Mouse (Mus musculus): Measurements from ENCODE around the gene Gm49392.
"Not testable (repeated sequence)": the region's sequence is repeated elsewhere in the genome, so short reads cannot be mapped to it uniquely, and the experiment has no call there.

The Gm49392 gene

DNA sequence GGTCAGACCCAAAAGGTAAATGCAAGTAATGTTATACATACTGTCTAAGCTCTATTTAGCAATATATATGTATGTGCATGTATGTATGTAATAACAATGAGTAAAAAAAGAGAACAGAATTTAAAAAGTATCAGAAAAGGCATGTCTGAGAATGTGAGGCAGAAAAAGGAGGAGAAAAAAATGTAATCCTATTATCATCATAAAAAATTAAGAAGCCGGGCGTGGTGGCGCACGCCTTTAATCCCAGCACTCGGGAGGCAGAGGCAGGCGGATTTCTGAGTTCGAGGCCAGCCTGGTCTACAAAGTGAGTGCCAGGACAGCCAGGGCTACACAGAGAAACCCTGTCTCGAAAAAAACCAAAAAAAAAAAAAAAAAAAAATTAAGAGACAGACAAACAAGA lies at the start of gene Gm49392:
Gene Gm49392 (minus strand): TSS at position 101 of the 400 bp plus-strand sequence.
- not testable (repeated sequence) for DNase-seq (ENCODE audit: low spot score in 2 of 2)

DNA sequence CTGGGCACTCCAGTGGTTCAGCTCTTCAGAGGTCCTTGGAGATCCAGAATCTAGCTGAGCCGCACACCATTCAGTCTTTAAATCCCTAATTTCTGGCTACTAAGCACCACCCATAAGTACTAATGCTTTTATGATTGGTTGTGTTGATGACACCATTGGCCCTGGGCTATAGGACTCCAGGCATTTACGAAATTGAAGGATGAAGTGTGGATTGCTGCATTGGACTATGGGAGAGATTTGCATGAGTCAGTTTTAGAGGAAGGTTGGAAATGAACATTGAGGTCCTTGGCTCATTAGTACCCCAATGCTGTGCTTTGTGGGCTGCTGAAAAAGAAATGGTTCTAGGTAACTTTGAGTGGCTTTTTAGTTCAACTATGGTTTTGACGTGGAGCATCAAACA lies 45.2 kb upstream of the Gm49392 start, which contains the start of gene Tpbpa:
Gene Tpbpa (minus strand): TSS at position 101 of the 400 bp plus-strand sequence.
- DNase-seq (ENCODE audit: low spot score in 2 of 2) = not testable (repeated sequence)

DNA sequence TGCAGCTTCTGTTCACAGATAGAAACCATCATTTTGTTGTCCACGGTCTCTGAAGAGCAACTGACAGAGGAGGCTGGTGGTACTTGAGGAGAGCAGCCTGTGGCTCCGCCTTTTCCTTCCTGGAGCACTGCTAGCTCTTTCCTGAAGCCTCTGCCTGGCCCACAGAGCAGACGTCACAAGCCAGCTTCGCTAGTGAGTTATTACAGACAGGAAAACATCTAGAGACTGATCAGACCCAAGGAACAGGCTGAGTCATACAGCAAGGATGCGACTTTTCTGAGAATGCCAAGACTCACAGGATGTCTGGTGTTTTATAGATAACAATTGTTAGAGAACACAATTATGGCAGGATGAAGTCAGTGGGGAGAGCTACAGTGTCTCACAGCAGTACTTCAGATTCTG lies 39.8 kb upstream of the Gm49392 start, which contains the start of the genes Gm49391 and Ctla2a:
Gene Gm49391 (minus strand): TSS at position 72 of the 402 bp plus-strand sequence.
Gene Ctla2a (minus strand): TSS at position 126 of the 402 bp plus-strand sequence.
- no peak for DNase-seq (ENCODE audit: low spot score in 2 of 2)

DNA sequence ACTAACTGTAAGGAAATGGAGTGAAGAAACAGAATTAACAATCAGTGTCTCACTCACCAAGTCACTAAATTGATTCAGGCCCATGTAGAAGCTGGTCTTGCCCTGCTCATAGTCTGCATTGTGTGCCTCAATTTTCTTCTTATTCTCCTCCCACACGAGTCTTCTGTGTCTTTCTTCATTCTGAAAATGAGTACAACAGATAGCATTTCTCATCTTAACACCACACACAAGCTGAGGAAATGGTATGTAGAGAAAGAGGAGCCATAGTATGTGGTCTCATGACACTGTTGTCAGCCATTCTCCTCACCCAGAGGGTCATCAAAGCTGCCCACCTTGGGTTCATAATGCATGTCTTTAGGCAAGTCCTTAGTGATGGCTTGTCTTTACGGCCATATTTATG lies 38.8 kb upstream of the Gm49392 start, which contains the start of gene Gm49393:
Gene Gm49393 (minus strand): TSS at position 101 of the 400 bp plus-strand sequence.
- DNase-seq (ENCODE audit: low spot score in 2 of 2) = not testable (repeated sequence)

DNA sequence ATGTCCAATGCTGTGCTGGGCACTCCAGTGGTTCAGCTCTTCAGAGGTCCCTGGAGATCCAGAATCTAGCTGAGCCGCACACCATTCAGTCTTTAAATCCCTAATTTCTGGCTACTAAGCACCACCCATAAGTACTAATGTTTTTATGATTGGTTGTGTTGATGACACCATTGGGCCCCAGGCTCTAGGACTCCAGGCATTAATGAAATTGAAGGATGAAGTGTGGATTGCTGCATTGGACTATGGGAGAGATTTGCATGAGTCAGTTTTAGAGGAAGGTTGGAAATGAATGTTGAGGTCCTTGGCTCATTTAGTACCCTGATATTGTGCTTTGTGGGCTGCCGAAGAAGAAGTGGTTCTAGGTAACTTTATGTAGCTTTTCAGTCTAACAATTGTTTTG lies 8.1 kb upstream of the Gm49392 start, which contains the start of gene Tpbpb:
Gene Tpbpb (minus strand): TSS at position 101 of the 400 bp plus-strand sequence.
- not testable (repeated sequence) for DNase-seq (ENCODE audit: low spot score in 2 of 2)

DNA sequence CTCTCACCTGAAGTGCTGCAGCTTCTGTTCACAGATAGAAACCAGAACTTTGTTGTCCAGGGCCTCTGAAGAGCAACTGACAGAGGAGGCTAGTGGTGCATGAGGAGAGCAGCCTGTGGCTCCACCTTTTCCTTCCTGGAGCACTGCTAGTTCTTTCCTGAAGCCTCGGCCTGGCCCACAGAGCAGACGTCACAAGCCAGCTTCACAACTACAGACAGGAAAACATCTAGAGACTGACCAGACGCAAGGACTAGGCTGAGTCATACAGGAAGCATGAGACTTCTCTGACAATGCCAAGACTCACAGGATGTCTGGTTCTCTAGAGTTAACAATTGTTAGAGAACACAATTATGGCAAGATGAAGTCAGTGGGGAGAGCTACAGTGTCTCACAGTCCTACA lies 634 bp upstream of the Gm49392 start, which contains the start of gene Ctla2b:
Gene Ctla2b (minus strand): TSS at position 120 of the 400 bp plus-strand sequence.
- no peak for DNase-seq (ENCODE audit: low spot score in 2 of 2)

DNA sequence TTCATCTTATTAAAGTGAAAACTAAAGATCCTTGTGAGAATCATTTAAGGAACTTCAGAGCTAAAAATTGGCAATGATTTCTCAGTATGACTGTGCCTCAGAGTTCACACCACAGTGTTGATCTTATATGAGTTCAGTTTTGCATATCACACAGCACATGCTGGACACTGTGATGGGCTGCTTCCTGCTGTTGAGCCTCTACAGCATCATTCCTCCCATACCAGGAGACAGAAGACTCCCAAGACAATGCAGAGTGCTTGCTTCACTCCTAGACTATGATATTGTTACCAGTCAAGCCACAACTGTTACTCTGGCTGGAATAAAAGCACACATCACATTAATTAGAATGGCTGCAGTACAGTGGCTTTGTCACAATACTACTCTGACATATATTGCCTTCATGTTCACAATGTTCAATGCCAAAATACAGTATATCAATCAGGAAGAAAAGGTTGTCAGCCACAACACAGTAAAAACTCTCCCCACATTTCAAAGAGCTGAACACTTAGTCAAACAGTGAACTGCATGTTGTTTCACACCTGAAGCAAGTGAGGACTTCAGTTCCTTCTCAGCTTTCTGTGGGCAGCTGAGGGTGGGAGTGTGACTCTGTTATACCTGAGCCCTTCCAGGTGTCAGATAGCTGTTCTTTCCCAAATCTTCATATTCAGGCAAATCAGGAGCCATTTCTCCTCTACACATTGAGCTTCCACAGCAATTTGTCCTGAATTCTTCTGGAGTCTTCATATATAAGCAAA lies 1.1 kb downstream of the Gm49392 start:
- no peak for DNase-seq (ENCODE audit: low spot score in 2 of 2)

DNA sequence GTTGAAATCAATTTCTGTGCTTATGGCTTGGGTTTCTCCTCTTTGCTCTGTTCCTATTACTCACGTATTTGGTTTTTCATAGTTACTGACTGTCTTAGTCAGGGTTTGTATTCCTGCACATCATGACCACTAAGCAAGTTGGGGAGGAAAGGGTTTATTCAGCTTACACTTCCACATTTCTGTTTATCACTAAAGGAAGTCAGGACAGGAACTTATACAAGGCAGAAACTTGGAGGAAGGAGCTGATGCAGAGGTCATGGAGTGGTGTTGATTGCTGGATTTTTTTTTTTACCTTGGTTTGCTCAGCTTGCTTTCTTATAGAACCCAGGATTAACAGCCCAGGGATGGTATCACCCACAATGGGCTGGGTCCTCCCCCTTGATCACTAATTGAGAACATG lies 4.4 kb downstream of the Gm49392 start:
- no peak for DNase-seq (ENCODE audit: low spot score in 2 of 2)

DNA sequence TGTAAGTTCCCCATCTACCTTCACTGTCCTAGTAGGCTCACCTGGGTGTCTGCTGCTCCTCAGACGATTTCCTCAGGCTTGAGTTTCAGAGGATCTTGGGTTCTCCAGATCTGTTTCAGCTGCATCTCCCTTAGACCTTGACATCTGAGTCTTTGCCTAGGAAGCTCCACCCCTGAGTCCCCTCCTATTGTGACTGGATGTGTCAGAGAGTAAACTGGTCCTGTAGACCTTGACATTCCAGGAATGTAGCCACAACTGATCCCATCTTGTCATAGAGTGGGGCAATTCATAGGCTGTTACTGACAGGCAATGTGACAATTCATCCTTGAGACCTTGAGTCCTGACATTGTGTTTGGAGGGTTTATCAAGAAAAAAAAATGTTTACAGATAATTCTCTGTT lies 32.4 kb downstream of the Gm49392 start, which contains the start of gene 4930486L24Rik:
Gene 4930486L24Rik (minus strand): TSS at position 195 of the 400 bp plus-strand sequence.
- DNase-seq (ENCODE audit: low spot score in 2 of 2) = no peak

DNA sequence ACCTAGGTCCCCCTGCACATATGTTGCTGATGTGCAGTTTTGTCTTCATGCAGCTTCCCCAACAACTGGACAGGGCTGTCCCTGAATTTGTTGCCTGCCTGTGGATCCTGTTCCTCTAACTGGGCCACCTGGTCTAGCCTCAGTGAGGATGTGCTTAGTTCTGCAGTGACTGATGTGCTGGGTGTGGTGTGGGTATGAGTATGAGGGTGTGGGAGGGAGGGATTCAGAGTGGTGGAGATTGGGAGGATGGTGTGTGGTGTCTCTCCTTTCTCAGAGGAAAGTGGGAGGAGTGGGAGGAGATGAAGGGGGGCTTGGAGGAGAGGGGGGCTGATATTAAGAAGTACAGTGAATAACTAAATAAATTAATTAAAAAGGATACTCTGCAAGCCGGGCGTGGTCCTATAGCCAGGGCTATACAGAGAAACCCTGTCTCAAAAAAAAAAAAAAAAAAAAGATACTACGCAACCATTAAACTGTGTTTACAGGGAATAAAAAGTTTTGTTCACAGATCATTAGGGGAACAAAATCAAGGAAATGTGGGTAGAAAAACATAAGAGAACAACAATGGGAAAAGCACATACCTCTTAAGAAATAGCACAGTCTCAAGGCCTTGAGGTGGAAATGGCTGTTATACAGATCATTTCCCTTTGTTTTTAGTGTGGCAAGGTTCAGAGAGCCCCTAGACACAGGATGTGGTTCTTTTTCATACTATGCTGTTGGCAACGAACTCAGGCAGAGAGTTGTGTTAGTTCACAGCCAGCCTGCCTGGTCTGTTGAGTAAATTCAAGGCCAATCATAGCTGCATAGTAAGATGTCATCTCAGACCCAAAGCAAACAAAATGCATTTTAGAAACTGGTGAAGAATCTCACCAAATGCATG lies 48.2 kb downstream of the Gm49392 start:
- no peak for DNase-seq (ENCODE audit: low spot score in 2 of 2)

DNA sequence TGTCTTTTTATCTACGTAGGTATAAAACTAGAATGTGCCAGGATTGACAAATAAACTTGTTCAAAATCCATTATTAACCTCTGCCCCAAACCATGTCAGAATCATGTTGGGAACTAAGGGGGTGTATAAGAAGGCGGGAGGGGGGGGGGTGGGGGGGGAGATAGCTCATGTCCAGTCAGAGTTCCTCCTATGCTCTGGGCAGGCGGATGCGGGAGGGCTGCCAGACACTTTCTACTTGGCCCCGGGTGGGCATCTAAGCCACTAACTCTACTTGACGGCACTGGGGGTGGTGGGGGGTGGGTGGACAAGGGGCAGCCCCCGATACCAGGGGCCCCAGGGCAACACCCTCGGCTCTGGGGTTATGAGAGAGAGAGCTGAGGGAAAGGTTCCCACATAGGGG lies 53.5 kb downstream of the Gm49392 start:
- no peak for DNase-seq (ENCODE audit: low spot score in 2 of 2)

DNA sequence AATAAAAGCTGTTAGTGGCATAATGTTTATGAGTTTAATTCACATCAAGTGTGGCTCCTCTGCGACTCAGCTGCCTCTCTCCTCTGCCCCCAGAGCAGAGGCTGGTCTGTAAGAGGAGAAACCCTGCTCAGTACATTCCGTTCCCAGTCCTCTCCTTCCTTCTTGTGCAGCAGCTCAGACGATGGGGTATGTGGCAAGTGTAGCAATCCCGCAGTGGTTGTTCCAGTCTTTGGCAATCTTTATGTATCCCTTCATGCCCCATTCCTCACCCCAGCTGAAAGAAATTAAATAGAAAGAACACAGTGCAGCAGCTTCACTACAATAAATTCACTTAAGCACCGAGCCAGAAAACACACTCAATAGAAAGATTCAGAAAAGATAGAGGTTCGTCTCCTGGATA lies 54.0 kb downstream of the Gm49392 start:
- DNase-seq (ENCODE audit: low spot score in 2 of 2) = no peak

DNA sequence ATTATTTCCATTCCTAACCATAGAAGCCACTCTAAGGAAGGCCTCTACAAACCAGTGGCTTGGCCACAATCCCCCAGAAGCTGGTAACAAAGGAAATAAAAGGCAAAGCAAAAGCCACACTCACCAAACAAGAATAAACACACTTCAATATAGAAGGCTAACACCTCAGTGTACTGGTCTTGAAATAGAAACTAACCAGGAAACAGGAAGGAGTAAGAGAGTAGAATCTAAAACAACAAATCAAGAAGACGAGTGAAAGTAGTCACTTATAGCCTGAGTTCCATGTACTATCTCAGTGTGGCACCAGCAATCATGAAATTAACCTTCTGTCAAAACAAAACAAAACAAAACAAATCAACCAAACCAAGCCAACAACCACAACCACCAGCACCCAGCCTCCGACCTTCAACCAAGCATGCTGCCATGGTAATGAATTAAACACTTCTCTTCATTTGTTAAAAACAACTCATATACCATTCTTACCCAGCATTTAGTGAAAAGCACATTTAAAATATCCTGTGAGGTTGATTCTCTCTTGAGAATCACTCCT lies 57.3 kb downstream of the Gm49392 start:
- DNase-seq (ENCODE audit: low spot score in 2 of 2) = no peak

DNA sequence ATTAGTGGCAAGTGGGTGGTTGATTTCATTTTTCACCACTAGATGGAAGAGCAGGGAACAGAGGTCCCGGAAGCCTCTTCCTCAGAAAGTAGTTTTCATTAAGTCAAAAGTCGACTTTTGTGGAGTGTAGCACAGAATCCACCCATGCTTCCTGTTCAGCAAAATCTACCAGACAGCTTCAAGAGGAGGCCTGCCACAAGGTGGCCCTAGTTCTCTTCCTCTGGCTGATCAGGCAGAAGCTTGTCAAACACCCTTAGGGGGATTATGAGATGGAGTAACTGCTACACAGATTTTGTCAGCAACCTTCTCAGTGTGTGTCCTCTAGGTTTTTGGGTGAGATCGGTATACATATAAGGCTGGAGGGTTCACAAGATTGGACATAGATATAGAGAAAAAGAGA lies 70.6 kb downstream of the Gm49392 start:
- DNase-seq (ENCODE audit: low spot score in 2 of 2) = peak in 1 of 2 experiments; percentile 6

DNA sequence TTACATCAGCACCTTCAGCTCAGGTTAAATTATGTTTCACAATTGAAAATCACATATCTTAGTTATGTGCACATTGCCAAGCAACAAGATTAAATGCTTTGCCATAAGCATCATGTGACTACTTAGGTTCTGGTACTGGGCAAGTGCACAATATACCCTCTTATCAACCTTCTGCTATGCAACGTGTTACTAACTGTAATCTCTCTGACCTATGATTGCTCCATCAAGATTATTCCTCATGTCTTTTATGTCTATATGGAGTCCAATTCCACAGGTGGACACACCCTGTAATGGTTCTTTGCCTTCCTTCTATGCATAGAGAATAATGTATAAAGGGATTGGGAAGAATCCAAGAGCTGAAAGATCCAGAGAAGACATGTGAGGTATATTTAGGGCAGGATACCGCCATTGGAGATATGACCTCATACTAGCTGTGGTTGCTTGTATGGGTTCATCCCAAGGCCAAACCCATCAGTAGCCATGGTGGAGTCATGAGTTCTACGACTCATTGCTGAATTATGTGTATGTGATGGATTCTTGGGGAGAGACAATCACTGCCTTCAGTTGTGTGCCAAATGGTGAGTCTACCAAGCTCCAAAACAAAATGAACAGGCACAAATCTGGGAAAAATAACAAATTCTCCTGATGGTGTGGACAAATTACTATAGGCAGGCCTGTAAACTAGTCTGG lies 76.1 kb downstream of the Gm49392 start:
- DNase-seq (ENCODE audit: low spot score in 2 of 2) = no peak

DNA sequence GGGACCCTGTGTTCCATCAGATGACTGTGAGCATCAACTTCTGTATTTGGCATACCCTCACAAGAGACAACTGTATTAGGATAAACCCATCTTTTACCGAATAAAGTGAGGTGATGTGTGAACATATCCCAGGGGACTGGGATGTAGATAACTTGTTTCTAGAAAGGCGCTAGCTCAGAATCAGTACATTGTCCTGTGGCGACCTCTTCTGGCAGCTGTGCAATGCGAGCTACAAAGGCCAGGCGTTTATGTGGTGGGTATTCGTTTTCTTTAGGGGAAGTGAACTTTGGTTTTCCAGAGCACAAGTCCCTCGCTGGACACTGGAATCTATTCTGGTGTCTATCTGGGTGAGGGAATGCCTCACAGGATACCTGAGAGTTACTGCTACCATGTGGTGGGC lies 77.2 kb downstream of the Gm49392 start:
- no peak for DNase-seq (ENCODE audit: low spot score in 2 of 2)

DNA sequence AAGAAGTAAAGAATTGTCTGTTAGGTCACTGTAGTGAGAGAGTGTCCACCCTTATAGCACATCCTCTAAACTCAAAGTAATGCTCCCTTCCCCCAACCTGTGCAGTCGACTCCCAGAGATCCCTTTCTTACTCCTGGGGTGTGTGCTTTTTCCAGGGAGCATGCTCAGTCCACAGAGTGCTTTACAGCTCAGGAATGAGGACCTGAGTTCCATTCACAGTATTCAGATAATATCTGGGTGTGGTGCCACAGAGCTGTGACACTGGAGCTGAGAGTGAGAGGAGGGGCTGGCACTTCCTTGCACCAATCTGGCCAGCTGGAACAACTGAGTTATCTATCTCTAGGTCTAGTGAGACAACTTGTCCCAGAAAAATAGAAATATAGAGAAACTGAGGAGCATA lies 83.0 kb downstream of the Gm49392 start:
- no peak for DNase-seq (ENCODE audit: low spot score in 2 of 2)

DNA sequence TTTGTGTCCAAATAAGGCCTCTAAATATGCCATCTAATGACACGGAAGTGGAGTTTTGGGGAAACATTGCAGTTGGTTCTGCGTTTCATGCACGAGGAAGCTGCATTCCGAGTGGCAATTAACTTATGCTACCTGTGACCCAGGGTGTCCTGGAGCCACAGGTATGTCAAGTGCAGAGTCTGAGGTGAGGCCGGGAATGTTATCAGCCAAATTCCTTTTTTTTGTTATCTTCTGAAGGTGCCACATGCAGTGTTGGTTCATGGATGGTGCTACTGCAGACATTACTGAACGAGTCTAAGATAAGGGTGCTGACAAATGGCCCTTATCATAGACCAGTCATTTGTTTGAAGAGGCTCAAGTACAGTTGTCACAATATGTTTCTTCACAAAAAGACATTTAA lies 83.9 kb downstream of the Gm49392 start:
- no peak for DNase-seq (ENCODE audit: low spot score in 2 of 2)

DNA sequence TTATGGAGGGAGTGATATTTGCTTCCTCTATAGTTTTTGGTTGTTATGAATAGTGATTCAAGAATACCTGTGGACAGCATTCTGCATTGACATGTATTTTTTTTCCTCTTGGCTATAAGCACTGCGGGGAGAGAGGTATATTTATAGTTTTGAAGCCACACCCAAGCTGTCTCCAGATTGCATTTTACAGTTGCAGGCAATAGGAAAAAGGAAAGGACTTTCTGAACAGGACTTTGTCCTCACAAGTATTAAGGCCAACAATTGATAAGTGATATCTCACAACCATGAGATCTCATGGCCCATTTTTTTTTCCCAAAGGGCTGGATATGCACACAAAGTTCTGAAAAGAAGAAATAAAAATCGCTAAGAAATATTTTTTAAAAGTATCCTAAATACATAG lies 87.0 kb downstream of the Gm49392 start:
- DNase-seq (ENCODE audit: low spot score in 2 of 2) = no peak

DNA sequence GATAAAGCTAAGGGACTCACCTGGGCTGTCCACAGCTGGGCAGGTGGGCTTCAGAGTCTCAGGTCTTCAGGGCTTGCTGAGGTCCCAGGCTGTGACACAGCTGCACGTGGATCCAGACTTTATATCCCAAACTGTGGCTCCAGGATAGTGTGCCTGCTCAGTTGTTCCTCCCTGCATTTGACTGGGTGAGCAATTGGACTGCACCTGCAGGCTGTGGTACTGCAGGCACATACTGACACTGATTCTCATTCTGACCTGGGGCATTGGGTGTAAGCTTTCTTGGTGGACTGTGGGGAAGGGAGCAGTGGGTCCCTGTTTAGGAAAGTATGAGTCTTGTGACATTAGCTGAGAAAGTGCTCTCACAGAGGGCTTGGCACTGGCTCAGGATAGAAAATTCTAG lies 93.9 kb downstream of the Gm49392 start, which contains the start of gene Ctsll3:
Gene Ctsll3 (minus strand): TSS at position 101 of the 400 bp plus-strand sequence.
- DNase-seq (ENCODE audit: low spot score in 2 of 2) = no peak

All from spleen, postnatal 14 days (tissue).